Mouse (Mus musculus) heart, embryonic 16.5 days (tissue): ENCODE data around the gene Itpkb. TPM values are rescaled to one million over a fixed set of nuclear protein-coding genes. Genes with fewer than 3 reads are reported as not detected.

Experiments used
- polyA plus RNA-seq: library from polyadenylated mRNA; unstranded; fragments of >200 nt; fragmentation: Nextera tagmentation; extraction: Ambion mirVana; gene quantifications from 2 replicates; pipeline ENCODE4 v1.2.1, GENCODE M21; 2015

Gene Itpkb
- polyA plus RNA-seq, 1 experiment from 2014 or later, result 7.3 TPM

Other genes with a start within 250 kb of the Itpkb start
- 70.0 and 89.0 TPM in 2 replicates for gene Coq8a, start 130.9 kb upstream of the Itpkb start, polyA plus RNA-seq
- 16.5 TPM in 2 replicates for gene Psen2, start 67.0 kb upstream of the Itpkb start, polyA plus RNA-seq
- 0.44 and 1.00 TPM in 2 replicates for gene Stum, start 153.0 kb downstream of the Itpkb start, polyA plus RNA-seq
- gene Parp1, start 238.4 kb downstream of the Itpkb start, polyA plus RNA-seq, result 88.3 and 88.7 TPM in 2 replicates